Mouse (Mus musculus) ovary, postnatal 36 days (tissue): ENCODE data around the gene Gm10184.
"Not testable (repeated sequence)": the region's sequence is repeated elsewhere in the genome, so short reads cannot be mapped to it uniquely, and the experiment has no call there.

Experiments
- DNase-seq: peaks from one replicate; pipeline ENCODE4 v3.0.0; 2022; ENCODE audit warnings: low spot score, mixed read lengths

The Gm10184 gene

DNA sequence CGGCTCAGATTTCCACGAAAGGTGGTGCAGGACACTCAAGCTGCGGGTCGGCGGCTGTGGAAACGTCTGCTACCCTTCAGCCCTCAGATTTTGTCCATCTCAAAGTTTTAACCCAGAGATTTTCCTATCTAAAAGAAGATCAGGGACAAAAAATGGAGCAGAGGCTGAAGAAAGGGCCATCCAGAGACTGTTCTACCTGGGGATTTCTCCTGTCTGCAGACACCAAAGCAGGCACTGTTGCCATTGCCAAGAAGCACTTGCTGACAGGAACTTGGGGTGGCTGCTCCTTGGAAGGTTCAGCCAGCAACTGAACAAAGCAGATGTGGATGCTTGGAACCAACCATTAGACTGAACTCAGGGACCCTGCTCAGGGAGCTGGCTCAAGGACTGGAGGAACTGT is at the start of gene Gm10184:
TSS of gene Gm10184 (minus strand) at position 101 of the 400 bp plus-strand sequence.
- DNase-seq: no peak

DNA sequence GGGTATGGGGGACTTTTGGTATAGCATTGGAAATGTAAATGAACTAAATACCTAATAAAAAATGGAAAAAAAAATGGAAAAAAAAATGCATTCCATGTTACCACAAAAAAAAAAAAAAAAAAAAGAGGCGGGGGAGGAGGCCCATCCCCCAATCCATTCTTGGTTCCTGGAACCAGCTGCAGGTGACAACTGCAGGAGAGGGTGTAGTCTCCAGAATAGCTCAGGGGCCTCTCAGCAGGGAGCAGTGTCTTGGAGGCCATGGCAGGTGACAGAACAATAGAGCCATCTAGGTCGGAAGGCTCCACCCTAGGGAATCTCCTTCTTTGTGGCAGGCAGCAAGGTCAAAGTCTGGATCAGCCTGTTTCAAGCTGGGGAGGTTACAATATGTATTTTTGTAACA is 23.7 kb upstream of the Gm10184 start:
- DNase-seq: no peak

DNA sequence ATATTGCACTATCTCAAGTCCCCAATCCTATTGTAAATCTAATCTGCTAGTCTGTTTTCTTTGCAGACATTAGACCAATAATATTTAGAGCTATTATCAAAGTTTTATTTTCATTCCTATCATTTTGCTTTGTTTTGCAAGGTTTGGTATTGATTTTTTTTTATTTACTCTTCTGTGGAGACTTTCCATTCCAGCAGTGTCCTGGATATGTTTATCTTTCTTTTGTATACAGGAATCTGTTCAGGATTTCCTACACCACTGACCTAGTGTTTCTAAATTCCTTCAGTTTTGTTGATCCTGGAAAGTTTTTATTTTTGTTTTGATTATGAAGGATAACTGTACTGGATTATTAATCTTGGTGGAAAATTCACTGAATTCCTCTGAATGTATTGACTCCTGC is 2.6 kb downstream of the Gm10184 start:
- no peak for DNase-seq

DNA sequence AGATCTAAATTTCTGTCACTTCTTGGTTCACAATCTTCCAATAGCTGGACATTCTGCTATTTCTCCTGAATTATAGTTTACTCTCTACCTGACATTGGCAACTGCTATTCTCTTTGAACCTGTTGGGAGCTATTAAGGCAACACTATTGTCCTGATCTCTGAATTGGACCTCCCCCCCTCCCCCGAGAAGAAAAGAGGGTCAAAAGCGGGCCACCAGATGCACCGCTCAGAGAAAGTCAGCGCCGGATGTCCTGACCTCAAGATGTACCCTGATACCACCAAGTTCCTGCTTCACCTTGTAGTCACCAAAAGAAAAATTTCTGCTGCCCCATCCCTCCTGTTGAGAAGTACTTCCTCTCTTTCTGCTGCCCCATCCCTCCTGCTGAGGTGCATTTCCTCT is 5.5 kb downstream of the Gm10184 start:
- not testable (repeated sequence) for DNase-seq

DNA sequence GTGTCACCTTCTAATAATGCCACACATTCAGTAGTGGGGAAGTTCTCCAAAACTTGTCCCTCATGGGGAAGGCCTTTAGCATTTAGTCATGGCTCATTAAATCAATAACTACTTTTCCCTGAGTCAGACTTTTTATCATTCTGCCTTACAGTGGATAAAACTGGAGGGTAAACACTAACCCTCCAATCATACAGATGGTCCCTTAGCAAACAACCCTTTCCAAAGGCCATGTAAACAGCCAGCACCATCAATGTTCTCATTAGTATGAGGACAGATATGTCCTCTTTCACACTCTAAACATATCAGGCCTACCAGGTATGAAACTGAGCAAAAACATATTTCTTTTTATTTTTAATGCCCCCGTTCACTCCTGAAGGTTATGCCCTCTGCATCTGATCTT is 7.5 kb downstream of the Gm10184 start:
- no peak for DNase-seq

DNA sequence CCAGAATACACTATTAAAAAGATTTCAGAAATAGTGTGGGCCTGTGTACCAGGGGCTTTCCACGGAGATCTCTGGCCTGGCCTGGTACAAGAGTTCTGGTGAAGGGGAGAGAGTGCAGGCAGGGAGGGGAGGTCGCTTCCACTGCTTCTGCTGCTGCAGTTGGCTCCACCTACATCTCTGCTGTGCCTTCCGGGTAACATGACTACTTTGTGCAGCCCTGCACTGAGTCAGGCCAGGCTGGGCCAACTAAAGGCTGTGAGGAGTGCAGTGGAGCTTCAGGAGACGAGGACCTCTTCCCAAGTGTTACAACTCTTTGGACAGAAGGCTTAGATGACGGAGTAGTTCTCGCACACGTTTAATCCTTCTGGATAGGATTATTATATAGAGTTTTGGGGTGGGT is 9.6 kb downstream of the Gm10184 start:
- DNase-seq: no peak

DNA sequence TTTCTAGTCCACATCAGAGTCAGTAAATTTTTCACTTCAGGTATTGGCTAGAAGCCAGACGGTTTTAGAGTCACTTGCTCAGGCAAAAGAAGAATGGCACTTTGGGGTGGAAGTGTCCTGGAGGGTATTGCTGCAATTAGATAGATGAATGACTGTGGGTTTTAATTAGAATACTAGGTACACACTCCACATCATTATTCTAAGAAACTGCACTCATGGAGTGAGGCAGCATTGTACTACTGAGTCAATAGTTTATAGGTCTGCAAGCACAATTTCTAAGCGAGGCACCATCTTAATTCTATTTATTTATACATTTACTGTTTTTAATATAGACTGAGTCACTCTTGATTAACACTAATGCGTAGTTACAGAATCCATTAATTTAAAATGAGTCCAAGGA is 10.4 kb downstream of the Gm10184 start:
- DNase-seq: no peak

DNA sequence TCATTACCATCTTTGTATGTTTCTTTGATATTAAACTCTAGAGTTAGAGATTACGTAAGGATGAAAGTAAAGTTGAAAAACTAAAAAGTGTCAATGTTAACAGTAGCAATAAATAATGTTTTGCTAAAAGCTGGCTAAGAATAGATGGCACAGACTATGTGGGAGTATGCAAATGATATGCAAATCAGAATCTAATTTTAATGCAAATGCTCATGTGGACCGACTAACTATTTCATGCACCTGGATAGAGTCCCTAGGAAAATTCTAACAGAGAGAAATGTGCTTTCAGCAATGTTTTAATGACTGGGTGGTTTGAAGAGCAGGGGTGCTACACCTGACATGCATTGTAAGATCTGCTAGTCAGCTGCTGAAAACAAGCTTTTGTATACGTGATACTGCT is 45.3 kb downstream of the Gm10184 start:
- no peak for DNase-seq
